Mouse (Mus musculus): ENCODE measurements around the gene Scube1. TPM values are rescaled to one million over a fixed set of nuclear protein-coding genes. Genes with fewer than 3 reads are reported as not detected.

Gene Scube1
- total and polyA plus RNA-seq, 3 experiments: not detected

- H3K9me3 ChIP-seq (replicated peaks; ENCODE audit: low read length): peaks cover 18% of the 10 kb centered on the region
- peaks cover 53% of the 10 kb centered on the region for H3K27me3 ChIP-seq (replicated peaks)
- H3K36me3 ChIP-seq (replicated peaks in 1 of 2; ENCODE audit: control insufficient read depth in 1 of 2, insufficient read depth in 1 of 2, low read length in 1 of 2): no peaks in the 10 kb centered on the region
- H3K27ac ChIP-seq (ENCODE audit: insufficient read depth, low read depth): no peak overlapping the region
- H3K9ac ChIP-seq (ENCODE audit: insufficient read depth, low read depth): no peak overlapping the region
- H3K4me2 ChIP-seq (ENCODE audit: insufficient read depth, low read depth, poor library complexity, severe bottlenecking): no peak overlapping the region
- no peak for TF ChIP-seq MYC (IDR thresholded peaks at IDR 0.05; ENCODE audit: low read depth, low read length)
- no peak for TF ChIP-seq ETS1 (conservative IDR thresholded peaks at IDR 0.05; ENCODE audit: low read depth, low read length)
- no peak for TF ChIP-seq PAX5 (IDR thresholded peaks at IDR 0.05; ENCODE audit: low read length)
- no peak for TF ChIP-seq NRF1 (IDR thresholded peaks at IDR 0.05; ENCODE audit: low read depth, low read length)
- no peak for TF ChIP-seq USF2 (conservative IDR thresholded peaks at IDR 0.05; ENCODE audit: low read depth, low read length)
- no peak for TF ChIP-seq ZNF384 (IDR thresholded peaks at IDR 0.05; ENCODE audit: low read depth, low read length)
- TF ChIP-seq HCFC1 (IDR thresholded peaks at IDR 0.05; ENCODE audit: low read depth, low read length): no peak
- no peak for TF ChIP-seq RCOR1 (conservative IDR thresholded peaks at IDR 0.05; ENCODE audit: low read depth, low read length)
- TF ChIP-seq EP300 (IDR thresholded peaks at IDR 0.05; ENCODE audit: low read length): no peak
- no peak for TF ChIP-seq TBP (conservative IDR thresholded peaks at IDR 0.05; ENCODE audit: low read depth, low read length)
- TF ChIP-seq MXI1 (IDR thresholded peaks at IDR 0.05; ENCODE audit: low read depth, low read length): no peak
- TF ChIP-seq SIN3A (IDR thresholded peaks at IDR 0.05; ENCODE audit: low read length): no peak
- no peak for TF ChIP-seq JUND (conservative IDR thresholded peaks at IDR 0.05; ENCODE audit: low read depth, low read length)
- in situ Hi-C loops (cut with MboI; ENCODE audit: low pct_ligation_motif_present, low pct_unique_long_range_greater_than_20kb, low sequenced_read_pairs) (no loop called here), dilution Hi-C loops (cut with MboI; ENCODE audit: extremely low pct_ligation_motif_present, extremely low pct_unique_long_range_greater_than_20kb, low sequenced_read_pairs) (no loop called here)
- H3K4me3 ChIP-seq (replicated peaks in 1 of 3; ENCODE audit: low read depth in 2 of 3, low read length in 2 of 3, poor library complexity in 1 of 3): no peak overlapping the region
- H3K4me1 ChIP-seq (ENCODE audit: control insufficient read depth in 1 of 2, insufficient read depth in 2 of 2): peaks cover 5 to 9% of the 10 kb centered on the region in 2 experiments; a peak in 2 of 4 replicates
- H3K79me2 ChIP-seq (replicated peaks; ENCODE audit: control insufficient read depth, extremely low read depth, insufficient read depth, poor library complexity, severe bottlenecking): no peaks in the 10 kb centered on the region
- DNase-seq (ENCODE audit: extremely low read depth): no peak
These were observed 34.9 kb downstream of the Scube1 start for GRCm38 (mm10) chr15:83689946-83690345.

DNA sequence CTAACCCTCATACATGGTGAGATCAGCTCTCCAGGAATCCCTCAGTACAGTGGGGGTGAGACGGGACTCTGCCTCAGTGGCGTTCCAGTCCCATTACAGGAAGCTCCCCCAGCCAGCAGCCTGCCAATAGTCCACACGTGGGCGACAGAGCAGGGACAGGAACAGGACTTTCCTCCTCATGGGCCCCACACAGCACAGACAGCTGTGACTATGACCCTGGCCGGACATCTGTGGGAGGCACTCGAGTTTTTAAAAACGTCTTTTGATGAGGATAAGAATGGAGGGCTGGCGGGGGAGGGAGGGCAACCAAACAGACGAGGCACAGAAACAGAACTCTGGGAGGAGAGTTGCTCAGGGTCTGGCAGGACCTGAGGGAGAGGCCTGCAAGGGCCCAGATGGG, 38.2 kb downstream of the Scube1 start:
- DNase-seq (ENCODE audit: extremely low read depth): no peak
- Histone ChIP-seq H3K36me3 (replicated peaks in 1 of 2; ENCODE audit: control insufficient read depth in 1 of 2, insufficient read depth in 1 of 2, low read length in 1 of 2) (no peaks in the 10 kb centered on the region), H3K9me3 (replicated peaks; ENCODE audit: low read length) (peaks cover 10% of the 10 kb centered on the region), H3K4me1 (ENCODE audit: control insufficient read depth in 1 of 2, insufficient read depth in 2 of 2) (peaks cover 5 to 8% of the 10 kb centered on the region in 2 experiments; a peak in 3 of 4 replicates), H3K4me3 (replicated peaks in 1 of 3; ENCODE audit: low read depth in 2 of 3, low read length in 2 of 3, poor library complexity in 1 of 3) (no peak overlapping the region), H3K27ac (ENCODE audit: insufficient read depth, low read depth) (no peak overlapping the region), H3K9ac (ENCODE audit: insufficient read depth, low read depth) (no peak overlapping the region), H3K79me2 (replicated peaks; ENCODE audit: control insufficient read depth, extremely low read depth, insufficient read depth, poor library complexity, severe bottlenecking) (no peaks in the 10 kb centered on the region), H3K4me2 (ENCODE audit: insufficient read depth, low read depth, poor library complexity, severe bottlenecking) (no peak overlapping the region), H3K27me3 (replicated peaks) (peaks cover 43% of the 10 kb centered on the region)
- in situ Hi-C loops (cut with MboI; ENCODE audit: low pct_ligation_motif_present, low pct_unique_long_range_greater_than_20kb, low sequenced_read_pairs) (no loop called here), dilution Hi-C loops (cut with MboI; ENCODE audit: extremely low pct_ligation_motif_present, extremely low pct_unique_long_range_greater_than_20kb, low sequenced_read_pairs) (no loop called here)
- no peak for TF ChIP-seq TCF12 (IDR thresholded peaks at IDR 0.05; ENCODE audit: low read depth, low read length)
- TF ChIP-seq ZNF384 (IDR thresholded peaks at IDR 0.05; ENCODE audit: low read depth, low read length): no peak
- no peak for TF ChIP-seq TBP (conservative IDR thresholded peaks at IDR 0.05; ENCODE audit: low read depth, low read length)
- no peak for TF ChIP-seq MAZ (IDR thresholded peaks at IDR 0.05; ENCODE audit: low read depth, low read length)
- no peak for TF ChIP-seq MEF2A (IDR thresholded peaks at IDR 0.05; ENCODE audit: borderline replicate concordance, low read depth, low read length)
- no peak for TF ChIP-seq RAD21 (IDR thresholded peaks at IDR 0.05; ENCODE audit: low read depth, low read length)
- no peak for TF ChIP-seq MXI1 (IDR thresholded peaks at IDR 0.05; ENCODE audit: low read depth, low read length)
- TF ChIP-seq GABPA (IDR thresholded peaks at IDR 0.05; ENCODE audit: insufficient replicate concordance, low read depth, low read length): no peak
- TF ChIP-seq SMC3 (IDR thresholded peaks at IDR 0.05; ENCODE audit: low read depth, low read length): no peak
- no peak for TF ChIP-seq CHD2 (IDR thresholded peaks at IDR 0.05; ENCODE audit: low read length)
- no peak for TF ChIP-seq CTCF (conservative IDR thresholded peaks at IDR 0.05 in 1 of 2, IDR thresholded peaks at IDR 0.05 in 1 of 2; ENCODE audit: low read depth in 2 of 2, low read length in 2 of 2)
- TF ChIP-seq USF1 (IDR thresholded peaks at IDR 0.05; ENCODE audit: low read depth, low read length): no peak
- no peak for TF ChIP-seq CHD1 (IDR thresholded peaks at IDR 0.05; ENCODE audit: low read depth, low read length)
- no peak for TF ChIP-seq JUN (IDR thresholded peaks at IDR 0.05; ENCODE audit: insufficient read depth, low read depth, low read length)
- TF ChIP-seq KAT2A (IDR thresholded peaks at IDR 0.05; ENCODE audit: insufficient replicate concordance, low read length): no peak
- no peak for TF ChIP-seq POLR2A (IDR thresholded peaks at IDR 0.05; ENCODE audit: low read depth, low read length)
- TF ChIP-seq NELFE (IDR thresholded peaks at IDR 0.05; ENCODE audit: low read depth, low read length): no peak
- TF ChIP-seq IRF4 (IDR thresholded peaks at IDR 0.05; ENCODE audit: low read depth, low read length): no peak

All from CH12.LX (cell line).